Mouse (Mus musculus) ES-CJ7 (cell line): Measurements from ENCODE around the gene Mamdc2.

ENCODE experiments used
- DNase-seq: peaks from one replicate; pipeline ENCODE4 v3.0.0; 2011; ENCODE audit warnings: low read depth, low spot score

Mamdc2 gene

DNA sequence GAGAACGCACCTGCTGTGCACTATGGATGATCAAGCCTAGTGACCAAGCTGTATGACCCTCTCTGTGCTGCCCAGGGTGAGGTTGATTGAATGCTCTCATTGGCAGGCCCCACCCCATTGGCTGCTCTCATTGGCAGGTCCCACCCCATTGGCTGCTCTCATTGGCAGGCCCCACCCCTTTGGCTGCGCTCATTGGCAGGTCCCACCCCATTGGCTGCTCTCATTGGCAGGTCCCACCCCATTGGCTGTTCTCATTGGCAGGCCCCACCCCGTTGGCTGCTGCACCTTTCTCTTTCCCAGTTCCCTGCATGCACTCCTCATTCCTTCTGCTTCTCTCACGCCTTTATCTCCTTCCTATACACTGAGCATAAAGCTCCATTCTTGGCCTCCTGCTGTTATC, 12.5 kb downstream of the Mamdc2 start:
- peak; percentile 16 for DNase-seq

DNA sequence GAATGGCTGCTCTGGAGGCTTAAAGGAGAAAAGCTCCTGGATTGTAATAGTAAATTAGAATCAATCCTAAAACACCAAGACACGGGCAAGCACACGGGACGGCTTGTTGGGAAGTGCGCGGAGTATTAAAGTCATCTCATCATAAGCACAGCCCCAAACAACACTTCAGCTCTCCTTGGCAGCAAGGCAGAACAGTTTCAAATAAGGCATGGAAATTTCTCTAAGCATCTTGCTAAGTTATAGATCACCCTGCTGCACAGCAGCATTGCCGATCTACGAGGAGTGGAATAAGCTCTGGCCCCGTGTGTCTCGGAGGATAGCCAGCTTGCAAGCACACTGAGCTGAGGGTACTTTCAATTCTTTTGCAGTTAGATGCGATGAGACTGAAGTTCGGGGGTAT, 13.8 kb downstream of the Mamdc2 start:
- DNase-seq, result no peak

DNA sequence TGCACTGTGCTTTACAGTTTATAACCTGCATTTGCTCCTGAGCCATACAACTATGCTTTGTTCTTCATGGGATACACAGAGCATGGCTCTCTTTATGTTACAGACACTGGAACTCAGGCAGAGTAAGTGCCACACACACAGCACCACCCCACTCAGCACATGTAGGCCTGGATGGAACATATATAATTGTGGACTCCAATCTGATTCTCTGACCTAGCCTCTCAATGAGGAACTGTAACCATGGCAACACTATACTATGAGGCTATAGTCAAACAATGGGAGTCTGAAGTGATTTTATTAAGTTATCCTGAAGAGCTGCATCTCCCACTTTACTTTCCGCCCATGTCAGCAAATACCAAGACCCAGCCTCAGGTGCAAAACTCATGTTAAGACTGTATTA, 30.6 kb downstream of the Mamdc2 start:
- DNase-seq, result no peak

DNA sequence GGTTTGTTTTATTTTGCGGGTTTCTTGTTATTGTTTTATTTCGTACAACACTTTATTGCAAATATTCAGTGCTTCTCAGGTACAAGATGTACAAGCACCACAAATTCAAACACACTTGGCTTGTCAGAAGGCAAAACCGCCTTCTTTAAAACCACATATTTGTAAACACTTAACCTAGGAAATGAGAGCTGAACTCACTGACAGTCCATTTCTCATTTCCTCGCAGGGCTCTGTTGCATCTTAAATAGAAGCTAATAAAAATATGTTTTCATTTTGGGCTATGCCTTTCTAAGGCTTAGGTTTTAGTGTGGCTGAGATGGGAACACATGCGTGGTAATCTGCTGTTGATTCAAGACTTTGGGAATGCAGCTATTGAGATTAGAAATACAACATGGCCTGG, 37.4 kb downstream of the Mamdc2 start:
- DNase-seq, result no peak

DNA sequence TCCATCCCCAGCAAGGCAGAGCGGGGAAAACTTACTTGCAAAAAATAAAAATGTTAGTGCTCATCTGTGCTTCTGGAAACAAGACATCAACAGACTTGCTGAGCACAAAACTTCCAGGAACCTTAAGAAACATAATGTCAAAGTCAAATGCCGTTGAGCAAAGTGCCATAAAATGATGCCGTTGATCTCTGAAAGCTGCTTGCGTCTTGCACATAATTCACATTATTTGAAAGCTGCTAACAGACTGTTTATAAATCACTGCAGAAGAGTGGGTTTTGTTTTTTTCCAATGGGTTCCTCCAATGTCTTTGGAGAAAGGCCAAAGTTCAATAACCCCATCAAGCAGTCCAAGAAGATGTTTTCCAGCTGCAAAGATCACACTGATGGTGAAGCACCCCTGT, 37.9 kb downstream of the Mamdc2 start:
- DNase-seq, result no peak

DNA sequence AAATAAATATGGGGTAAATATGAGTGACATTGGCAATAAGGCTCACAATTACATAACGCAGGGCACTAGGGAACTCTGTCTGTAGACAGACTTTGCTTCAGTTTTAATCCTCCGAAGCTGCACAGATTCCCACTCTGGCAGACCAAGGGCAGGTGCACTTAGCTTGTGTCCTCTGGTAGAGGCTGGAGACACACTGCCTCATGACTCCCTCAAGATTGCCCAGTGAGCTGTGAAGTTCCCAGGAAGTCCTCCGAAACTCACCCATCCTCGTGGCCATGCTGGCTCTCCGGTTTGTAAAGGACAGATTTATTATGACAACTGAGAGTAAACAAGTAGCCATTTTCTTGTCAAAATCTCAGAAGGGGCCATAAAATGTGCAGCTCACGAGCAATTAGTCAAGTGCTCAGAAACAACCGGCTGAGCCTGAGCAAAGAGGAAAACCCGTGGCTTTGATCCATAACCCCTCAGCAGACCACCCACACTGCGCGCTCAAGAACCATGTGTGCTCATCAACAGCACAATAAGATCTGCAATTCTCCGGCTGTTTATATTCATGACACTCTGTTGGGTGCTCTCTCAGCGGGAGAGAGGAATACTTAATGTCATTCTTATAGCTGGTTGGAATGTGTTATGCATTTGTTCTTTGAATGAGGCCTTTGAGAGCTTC, 46.6 kb downstream of the Mamdc2 start:
- DNase-seq, result peak; percentile 52

DNA sequence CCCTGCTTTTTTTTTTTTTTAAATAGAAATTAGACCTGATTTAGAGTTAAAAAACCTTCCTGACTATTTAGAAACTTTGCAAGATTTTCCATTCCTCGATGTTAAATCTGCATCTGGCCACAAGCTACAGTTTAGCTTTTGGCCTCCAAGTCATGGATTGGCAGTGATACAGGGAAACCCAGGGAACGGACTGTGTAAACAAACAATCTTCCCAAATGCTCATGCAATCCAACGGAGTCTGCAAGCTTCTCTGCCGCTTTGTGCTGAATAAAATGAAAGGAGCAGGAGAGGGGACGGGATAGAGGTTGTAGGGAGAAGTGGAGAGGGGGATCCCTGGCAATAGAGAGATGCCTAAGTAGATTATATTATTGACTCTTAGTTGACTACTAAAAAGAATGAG, 47.8 kb downstream of the Mamdc2 start:
- DNase-seq, result no peak

DNA sequence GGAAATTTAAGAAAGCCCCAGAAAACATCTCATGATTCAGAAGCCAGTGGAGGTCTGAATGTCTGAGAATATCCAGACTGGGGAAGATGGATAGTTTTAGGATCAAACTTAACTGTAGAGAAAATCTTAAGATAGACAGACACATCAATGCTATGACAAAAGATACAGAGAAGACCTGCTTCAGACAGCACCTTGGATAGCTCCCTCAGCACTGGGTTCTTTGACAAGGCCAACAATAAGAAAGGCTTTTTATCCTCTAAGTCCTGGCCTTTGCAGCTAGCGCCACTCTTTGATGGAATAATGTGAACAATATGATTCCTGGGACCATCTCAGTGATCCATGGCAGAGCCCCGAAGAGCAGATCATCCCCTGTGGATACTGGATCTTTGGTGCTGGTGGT, 52.3 kb downstream of the Mamdc2 start:
- peak; percentile 37 for DNase-seq

DNA sequence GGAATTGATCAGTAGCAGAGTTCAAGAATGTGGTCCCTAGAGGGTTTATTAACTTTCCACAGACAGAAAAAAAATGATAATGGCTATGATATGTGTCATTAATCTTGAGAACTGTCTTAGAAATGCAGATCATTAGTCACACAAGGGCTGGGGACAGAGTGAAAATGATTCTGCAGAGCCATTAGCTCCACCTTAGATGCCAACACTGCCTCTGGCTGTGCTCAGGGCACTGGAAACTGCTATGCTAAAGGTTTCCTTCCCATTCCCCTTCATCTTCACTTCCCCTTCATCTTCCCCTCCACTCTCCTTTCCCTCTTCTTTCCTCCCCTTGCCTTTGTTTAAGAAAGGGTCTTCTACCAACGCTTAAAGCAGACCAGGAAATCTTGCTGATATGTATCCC, 53.6 kb downstream of the Mamdc2 start:
- no peak for DNase-seq

DNA sequence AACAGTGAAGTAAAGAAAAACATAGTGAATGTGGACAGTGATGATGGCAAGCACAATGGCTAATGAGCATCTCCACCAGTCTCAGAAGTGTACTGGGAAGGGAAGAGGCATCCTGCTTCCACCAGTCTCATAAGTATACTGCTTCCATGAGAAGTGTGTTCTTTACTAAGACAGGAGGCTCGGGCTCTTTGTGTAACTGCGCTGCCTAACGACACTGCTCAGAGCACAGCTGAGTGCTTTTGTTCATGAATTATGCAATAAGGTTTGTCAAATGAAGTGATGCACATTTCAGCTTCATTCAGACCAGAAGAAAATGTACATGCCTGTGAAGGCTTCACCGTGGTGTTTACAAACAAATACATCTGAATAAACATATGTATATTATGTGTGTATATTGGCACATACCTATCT, 59.4 kb downstream of the Mamdc2 start:
- DNase-seq, result no peak

DNA sequence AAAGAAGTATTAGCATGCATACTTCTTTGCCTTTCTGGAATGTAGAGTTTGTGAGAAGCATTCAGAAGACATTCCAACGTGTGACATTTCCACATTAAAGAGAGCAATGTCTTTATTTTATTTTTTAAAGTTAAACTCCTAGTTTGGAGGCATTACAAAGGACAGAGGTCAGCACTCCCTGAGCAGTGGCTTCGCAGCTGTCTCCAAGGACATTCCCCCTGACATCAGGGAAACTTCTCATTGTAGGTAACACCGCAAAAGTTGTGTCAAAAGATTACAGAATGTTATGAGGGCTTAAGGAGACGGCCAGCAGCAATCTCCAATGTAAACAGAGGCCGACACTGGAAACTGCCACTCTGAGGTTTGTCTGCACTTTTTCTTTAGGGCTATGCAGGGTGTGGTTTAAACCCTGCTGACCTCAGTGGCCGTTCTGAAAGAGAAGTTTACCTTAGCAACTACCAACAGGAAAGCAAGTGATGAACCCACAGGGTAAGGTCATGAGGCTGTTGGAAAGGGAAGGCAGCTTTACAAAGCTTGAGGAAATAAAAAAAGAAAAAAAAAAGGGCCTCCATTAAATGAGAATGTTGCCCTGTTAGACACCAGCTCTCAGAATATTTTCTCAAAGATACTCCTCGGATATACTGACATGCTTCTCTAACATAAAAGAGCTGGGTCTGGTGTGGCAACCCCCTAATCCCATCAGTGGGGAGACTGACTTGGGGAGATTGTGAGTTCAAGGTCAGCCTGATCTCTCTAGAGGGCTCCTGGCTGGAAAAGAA, 60.0 kb downstream of the Mamdc2 start:
- no peak for DNase-seq

DNA sequence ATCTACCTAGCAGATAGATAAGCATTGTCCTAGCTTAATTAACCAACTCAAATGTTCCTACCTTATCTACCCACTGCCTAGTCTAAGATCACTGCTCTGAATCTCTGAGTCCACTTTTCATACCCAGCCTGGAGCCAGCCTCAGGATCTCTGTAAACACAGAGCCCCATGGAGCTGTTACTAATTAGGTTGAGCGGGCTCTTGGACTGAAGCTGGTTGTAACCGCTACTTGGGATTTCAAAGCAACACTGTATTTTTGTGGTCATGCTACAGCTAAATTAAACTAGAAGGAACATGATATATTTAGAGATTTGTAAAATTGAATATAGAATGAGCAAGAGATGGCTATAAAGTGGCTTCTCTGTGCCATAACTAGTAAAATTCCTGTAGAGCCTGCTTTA, 65.8 kb downstream of the Mamdc2 start:
- no peak for DNase-seq

DNA sequence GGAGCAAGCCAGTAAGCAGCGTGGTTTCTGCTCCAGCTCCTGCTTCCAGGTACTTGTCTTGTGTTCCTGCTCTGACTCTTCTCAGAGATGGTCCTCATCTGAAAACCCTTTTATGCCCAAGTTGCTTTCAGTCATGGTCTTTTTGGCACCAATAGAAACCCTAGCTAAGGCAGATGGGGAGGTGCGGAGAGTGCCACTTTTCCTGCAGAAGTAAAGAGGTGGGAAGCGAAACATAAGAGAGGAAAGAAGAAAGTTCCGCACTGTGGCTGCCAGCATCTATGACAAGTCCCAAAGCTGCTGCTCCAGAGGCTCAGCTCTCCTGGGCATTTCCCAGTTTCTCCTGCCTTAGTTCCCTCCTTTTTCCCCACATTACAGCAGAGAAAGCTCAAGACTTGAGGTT, 67.3 kb downstream of the Mamdc2 start:
- DNase-seq, result no peak

DNA sequence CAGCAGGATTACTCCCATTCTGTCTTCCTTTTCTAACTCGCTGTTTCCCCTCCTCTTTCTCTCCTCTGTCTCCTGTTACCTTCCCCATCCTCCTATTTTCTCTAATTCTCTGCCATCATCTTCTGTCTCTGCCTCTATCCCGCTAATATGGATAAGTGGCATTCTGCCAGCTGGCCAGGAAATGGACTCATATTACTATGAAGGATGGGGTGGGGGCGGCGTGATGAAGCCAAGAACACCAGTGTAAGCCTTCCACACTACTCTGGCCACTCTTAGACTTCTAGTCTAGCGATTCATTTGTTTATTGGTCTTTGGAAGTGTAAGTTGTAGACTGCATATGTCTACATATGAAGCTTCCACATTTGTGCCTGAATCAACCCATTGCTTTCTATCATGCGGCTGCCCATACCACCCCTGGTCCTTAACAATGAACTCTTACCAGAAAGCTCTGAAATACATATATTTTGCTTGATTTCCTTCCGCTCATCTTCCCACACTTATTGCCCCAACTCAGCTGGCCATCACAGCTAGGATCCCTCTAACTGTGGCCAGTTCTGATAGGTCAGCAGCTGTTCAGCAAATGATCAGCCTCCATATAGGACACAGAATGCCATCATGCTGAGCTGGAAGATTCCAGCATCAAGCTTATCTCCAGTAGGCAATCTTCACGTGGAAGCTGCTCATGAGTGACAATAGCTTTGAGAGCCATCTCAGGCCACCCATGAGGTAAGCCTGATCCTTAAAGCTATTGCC, 68.3 kb downstream of the Mamdc2 start:
- DNase-seq, result no peak

DNA sequence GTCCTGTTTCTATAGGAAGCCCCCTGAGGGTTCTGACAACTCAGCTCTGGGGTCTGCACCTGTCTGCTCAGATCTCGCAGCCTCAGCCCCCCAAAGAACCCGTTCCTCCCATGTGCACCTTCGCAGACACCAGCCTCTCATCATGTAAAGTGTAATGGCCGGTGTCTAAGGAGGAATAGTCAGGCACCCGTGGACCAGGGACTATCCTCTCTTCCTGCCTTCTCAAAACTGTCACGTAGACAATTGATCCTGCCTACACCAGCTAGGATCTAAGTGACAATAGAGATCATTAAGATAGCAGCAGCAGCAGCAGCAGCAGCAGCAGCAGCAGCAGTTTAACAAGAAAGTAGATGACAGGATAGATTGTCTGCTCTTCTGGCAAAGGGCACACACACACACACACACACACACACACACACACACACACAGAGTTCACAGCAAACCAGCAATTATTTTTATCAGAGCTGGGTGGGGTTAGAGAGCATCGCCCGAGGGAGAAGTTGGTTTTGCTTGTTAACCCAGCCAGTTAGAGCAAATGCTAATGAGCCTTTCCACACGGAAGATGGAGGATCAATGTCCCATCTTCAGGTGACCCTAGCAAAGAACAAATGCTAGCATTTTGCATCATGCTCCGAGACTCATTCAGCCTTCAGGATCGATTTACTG, 71.6 kb downstream of the Mamdc2 start:
- DNase-seq, result no peak

DNA sequence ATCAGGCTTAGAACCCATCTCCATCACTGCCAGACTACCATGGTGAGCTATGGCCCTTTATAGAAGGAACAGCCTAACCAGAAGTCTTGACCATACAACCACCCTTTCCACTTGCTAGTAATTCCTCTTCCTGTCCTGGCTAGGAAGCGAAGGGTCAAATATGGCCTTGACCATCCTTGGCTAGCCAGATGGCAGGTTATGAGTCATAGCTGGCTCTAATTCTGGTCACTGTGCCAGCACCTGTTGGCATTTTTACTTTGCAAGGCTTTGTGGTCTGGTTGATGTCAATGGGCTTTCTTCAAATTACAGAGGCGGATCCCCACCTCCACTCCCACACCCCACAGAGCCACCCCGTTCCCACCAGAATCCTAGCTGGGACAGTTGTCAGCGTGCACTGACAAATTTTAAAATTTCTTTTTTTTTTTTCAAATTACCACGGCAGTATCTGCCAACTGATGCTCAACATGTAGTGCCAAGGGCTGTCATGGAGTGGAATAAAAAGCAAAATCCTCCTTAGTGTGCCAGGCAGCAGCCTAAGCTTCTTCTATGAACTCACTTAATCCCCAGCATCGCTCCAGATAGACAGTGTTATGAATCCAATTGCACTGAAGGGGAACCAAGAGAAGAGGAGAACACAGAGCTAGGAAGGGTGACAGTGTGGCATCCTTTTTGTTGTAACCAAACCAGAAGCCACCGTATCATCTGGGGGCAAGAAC, 73.1 kb downstream of the Mamdc2 start:
- DNase-seq, result no peak

DNA sequence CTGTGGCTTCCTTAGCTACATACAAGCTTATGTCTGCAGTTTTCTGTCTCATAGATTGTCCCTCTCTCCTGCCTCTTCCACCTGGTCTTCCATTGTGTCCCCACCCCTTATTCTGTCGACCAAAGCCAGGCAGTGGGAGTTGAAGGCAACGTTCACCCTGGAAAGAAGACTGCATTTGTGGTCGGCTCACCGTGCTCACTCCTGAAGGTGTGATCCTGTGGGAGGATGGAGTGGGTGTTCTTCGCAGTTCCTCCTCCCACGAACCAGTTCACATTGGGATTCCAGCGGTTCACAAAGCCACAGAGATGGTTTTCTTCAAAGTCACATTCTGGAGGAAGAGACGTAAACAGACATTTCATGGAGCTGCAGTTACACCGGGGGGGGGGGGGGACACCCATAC, 74.5 kb downstream of the Mamdc2 start:
- no peak for DNase-seq

DNA sequence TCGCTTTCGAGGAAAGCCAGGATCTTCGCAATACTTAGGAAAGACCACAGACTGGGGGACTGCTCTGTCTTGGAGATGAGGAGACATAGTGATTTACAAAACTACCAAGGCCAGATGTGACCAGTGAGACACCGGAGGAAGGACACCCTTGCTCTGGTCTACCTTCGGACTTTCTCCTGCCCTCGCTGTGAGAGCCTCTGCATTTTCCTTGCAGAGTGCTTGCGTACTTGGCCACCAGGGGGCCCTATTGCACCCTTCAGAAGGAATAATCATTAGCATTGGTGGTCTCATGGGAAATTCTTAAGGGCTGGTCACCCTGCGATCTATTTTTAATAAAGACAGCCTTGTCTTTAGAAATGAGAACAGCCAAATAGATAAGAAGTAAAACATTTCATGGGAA, 75.0 kb downstream of the Mamdc2 start:
- DNase-seq, result peak; percentile 46

DNA sequence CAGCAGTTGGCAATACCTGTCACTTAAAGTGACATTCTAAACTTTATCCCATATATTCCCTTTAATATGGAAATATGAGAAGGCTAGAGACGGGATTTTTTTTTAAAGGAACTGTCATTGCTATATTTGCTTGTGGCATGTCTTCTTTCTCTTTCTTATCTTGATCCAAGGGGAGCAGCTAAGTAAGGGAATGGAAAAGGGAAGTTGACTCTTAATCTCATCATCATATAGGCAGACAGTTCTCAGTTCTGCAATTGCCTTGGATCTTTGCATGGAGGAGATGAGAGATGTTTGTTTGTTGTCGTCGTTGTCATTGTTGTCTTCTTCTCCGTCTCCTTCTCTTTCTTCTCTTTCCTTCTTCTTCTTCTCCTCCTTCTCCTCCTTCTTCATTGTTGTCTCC, 79.0 kb downstream of the Mamdc2 start:
- DNase-seq, result no peak

DNA sequence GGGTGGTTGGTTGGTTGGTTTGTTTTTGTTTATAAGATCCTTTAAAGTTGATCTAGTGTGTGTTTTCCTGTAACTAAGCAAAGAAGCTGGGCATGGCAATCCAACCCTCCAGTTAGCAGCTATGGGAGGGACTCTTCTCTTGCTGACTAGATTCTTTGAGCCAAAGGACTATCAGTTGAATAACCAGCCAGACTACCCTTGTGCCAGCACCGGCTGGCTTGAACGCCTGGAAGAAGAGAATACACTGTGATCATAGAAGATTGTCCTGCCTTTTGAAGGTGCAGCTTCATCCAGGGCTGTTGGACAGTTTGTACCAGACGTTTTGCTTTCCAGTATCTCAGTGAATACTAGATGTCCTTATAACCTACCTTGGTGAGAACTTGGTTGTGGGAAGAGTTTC, 86.2 kb downstream of the Mamdc2 start:
- DNase-seq, result no peak

DNA sequence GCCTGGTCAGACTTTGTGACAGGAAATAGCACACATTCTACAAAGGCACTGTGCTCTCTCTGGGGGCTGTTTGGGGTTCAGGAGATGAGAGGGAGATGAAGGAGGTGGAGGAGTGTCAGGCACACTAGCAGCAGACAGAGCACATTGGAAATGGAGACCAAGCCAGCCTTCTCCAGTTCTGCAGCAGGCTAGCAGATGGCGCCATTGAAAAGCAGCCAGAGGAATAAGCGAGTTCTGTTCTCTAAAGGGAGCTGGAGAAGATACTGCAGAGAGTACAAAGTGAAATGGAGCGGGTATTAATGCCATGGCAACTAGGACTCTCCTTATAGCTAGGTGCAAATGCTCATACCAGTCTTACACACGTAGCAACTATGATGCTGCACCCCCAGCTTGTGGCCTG, 87.1 kb downstream of the Mamdc2 start:
- no peak for DNase-seq

DNA sequence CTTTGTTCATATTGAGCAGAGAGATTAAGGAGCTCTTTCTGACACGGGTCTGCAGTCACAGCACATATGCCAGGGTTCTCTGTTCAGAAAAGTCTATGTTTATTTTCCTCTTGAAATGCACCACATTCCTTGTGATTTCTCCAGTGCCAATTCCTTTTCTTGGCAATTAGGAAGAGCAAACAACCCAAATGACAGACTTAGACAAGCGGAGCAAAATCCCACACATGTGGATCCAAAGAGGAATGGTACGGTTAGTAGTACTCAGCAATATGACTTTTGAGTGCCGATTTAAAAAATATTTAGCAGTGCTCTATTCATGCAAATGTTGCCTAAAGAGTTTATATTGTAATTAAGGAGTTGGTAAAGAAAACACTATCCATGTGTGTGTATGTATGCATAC, 87.7 kb downstream of the Mamdc2 start:
- DNase-seq, result no peak
